27 mouse cellular contexts compared by ENCODE assay signal in genomic region chr5:107294041-107294440, GRCm38 (mm10). TPM values are rescaled to one million over a fixed set of nuclear protein-coding genes. Genes with fewer than 3 reads are reported as not detected.
"Had no signal": no experiment of that assay in that cellular context is flagged by ENCODE, and none has a peak within 500 bp of the region (broad histone marks: within the 10 kb centered on the region; RNA-seq: fewer than 3 reads in every experiment).

No protein-coding gene starts in this region.

- DNase-seq: cerebellum, adult 2 months; cerebellum, adult 8-10 months; cerebellum, adult 9-10 months; cerebellum, adult 9-11 months; cerebellum, postnatal 10 days; cerebellum, postnatal 14 days; cerebellum, postnatal 25 days; cerebellum, postnatal 36 days; embryo, embryonic 11 days; forebrain, postnatal 0 days; gastrocnemius, adult 2 months; gastrocnemius, postnatal 10 days; gastrocnemius, postnatal 14 days; gastrocnemius, postnatal 25 days; gastrocnemius, postnatal 36 days had no signal

- H3K27me3 ChIP-seq: embryonic facial prominence, embryonic 12.5 days; embryonic facial prominence, embryonic 13.5 days; embryonic facial prominence, embryonic 15.5 days had no signal

- H3K36me3 ChIP-seq: embryonic facial prominence, embryonic 10.5 days; embryonic facial prominence, embryonic 12.5 days; embryonic facial prominence, embryonic 13.5 days; embryonic facial prominence, embryonic 15.5 days; forebrain, embryonic 10.5 days; forebrain, embryonic 12.5 days; forebrain, embryonic 15.5 days had no signal

- H3K9me3 ChIP-seq: embryonic facial prominence, embryonic 10.5 days; embryonic facial prominence, embryonic 12.5 days; embryonic facial prominence, embryonic 13.5 days; embryonic facial prominence, embryonic 15.5 days; forebrain, embryonic 10.5 days; forebrain, embryonic 12.5 days; forebrain, embryonic 13.5 days; forebrain, embryonic 15.5 days had no signal

- ATAC-seq: forebrain, embryonic 13.5 days; forebrain, embryonic 14.5 days; forebrain, embryonic 15.5 days; forebrain, embryonic 16.5 days; forebrain, postnatal 0 days had no signal

- H3K27ac ChIP-seq: embryonic facial prominence, embryonic 10.5 days; embryonic facial prominence, embryonic 12.5 days; embryonic facial prominence, embryonic 13.5 days; embryonic facial prominence, embryonic 15.5 days; forebrain, embryonic 10.5 days; forebrain, embryonic 12.5 days; forebrain, embryonic 13.5 days; forebrain, embryonic 15.5 days; gastrocnemius, adult 2 months had no signal

- H3K9ac ChIP-seq: embryonic facial prominence, embryonic 12.5 days; embryonic facial prominence, embryonic 13.5 days; embryonic facial prominence, embryonic 15.5 days; forebrain, embryonic 12.5 days; forebrain, embryonic 13.5 days; forebrain, embryonic 15.5 days; forebrain, postnatal 0 days had no signal

- H3K4me2 ChIP-seq: embryonic facial prominence, embryonic 12.5 days; embryonic facial prominence, embryonic 13.5 days; embryonic facial prominence, embryonic 15.5 days; forebrain, embryonic 12.5 days; forebrain, embryonic 13.5 days; forebrain, embryonic 15.5 days had no signal

- H3K4me3 ChIP-seq: embryonic facial prominence, embryonic 10.5 days; embryonic facial prominence, embryonic 12.5 days; embryonic facial prominence, embryonic 13.5 days; embryonic facial prominence, embryonic 15.5 days; erythroblast, embryonic 14.5 days; forebrain, embryonic 10.5 days; forebrain, embryonic 12.5 days; forebrain, embryonic 13.5 days; forebrain, embryonic 15.5 days; gastrocnemius, adult 2 months had no signal

RNA-seq across cellular contexts. Expression of gene Brdt, which starts 36.9 kb away (rescaled TPM):
- total RNA-seq: common myeloid progenitor, adult 5-6 weeks had no signal
- polyA plus RNA-seq: erythroblast, embryonic 14.5 days had no signal
